Mouse (Mus musculus): ENCODE data around the gene Phpt1.

DNA sequence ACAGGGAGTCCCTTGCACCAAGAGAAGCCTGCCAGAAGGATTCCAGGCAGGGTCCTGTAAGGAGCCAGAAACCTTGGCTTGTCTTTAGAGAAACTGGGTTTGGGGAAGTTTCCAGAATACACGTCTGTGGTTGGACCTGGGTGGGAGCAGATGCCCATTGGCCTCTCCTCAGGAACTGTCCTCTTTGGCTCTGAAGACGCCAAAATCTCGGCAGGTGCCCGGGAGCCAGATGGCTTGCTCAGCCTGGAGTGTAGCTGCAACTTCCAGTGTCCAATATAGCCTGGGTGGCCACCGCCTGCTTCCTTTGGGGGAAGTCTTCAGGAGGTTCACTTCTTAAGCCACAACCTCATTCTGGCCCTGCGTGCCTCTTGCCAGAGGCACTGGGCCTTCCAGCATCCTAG is 6.9 kb upstream of the Phpt1 start:
- TF ChIP-seq CTCF (IDR thresholded peaks at IDR 0.05; ENCODE audit: control insufficient read depth, insufficient read depth, insufficient replicate concordance, low read depth, low read length) (no peak), POLR2A (IDR thresholded peaks at IDR 0.05; ENCODE audit: control insufficient read depth, low read depth, low read length) (no peak)
